Mouse (Mus musculus) midbrain, embryonic 16.5 days (tissue): ENCODE measurements at regions not wholly inside any gene's neighbourhood (a gene's known extent, or its start where the extent isn't known, plus 50 kb on each side); places are given as distances from the start of the nearest gene placed in this dataset.

Experiments
- ATAC-seq: fragments of 200-750 bp; cut with Nextera tagmentation; 2 replicates; pipeline ENCODE4 v1.8.0; 2017; ENCODE audit warnings: moderate TSS enrichment
- H3K27ac ChIP-seq: fragments of 300-500 bp; sonication (generic); 2 replicates; pipeline ENCODE4 v1.5.1; 2014; ENCODE audit warnings: mild to moderate bottlenecking, low read length, mixed read lengths
- H3K27me3 ChIP-seq: fragments of 300-500 bp; sonication (generic); 2 replicates; pipeline ENCODE4 v1.6.1; 2014; ENCODE audit warnings: low read depth, low read length, mixed read lengths; ENCODE audit not compliant: control insufficient read depth, insufficient read depth
- H3K36me3 ChIP-seq: fragments of 300-500 bp; sonication (generic); 2 replicates; pipeline ENCODE4 v1.6.1; 2014; ENCODE audit warnings: mild to moderate bottlenecking, low read length, moderate library complexity, mixed read lengths; ENCODE audit not compliant: control insufficient read depth, insufficient read depth
- H3K4me1 ChIP-seq: fragments of 300-500 bp; sonication (generic); 2 replicates; pipeline ENCODE4 v1.6.1; 2014; ENCODE audit warnings: mild to moderate bottlenecking, low read length, mixed read lengths; ENCODE audit not compliant: control insufficient read depth, insufficient read depth
- H3K4me2 ChIP-seq: fragments of 300-500 bp; sonication (generic); 2 replicates; pipeline ENCODE4 v1.6.1; 2014; ENCODE audit warnings: mild to moderate bottlenecking, low read length, mixed read lengths
- H3K4me3 ChIP-seq: fragments of 300-500 bp; sonication (generic); 2 replicates; pipeline ENCODE4 v1.5.1; 2014; ENCODE audit warnings: low read depth, mild to moderate bottlenecking, low read length, moderate library complexity, mixed read lengths
- H3K9ac ChIP-seq: fragments of 300-500 bp; sonication (generic); 2 replicates; pipeline ENCODE4 v1.6.1; 2014; ENCODE audit warnings: low read depth, low read length, mixed read lengths
- H3K9me3 ChIP-seq: fragments of 300-500 bp; sonication (generic); replicated peaks from 2 replicates; pipeline ENCODE4 v1.6.1; 2014; ENCODE audit warnings: mild to moderate bottlenecking, low read length, mixed read lengths; ENCODE audit not compliant: control insufficient read depth, poor library complexity, severe bottlenecking
- WGBS: fragments of 180-500 bp; shearing (Covaris S2); extraction: QIAGEN DNeasy Blood & Tissue Kit; methylation state at CpG from one replicate; pipeline ENCODE4 v1.1.7; 2014; 5-methylcytosine and 5-hydroxymethylcytosine counted together

- WGBS: 50% methylated on average over 6 of the region's 6 CpGs
- H3K27me3 ChIP-seq: no peaks in the 10 kb centered on the region
- H3K36me3 ChIP-seq: no peaks in the 10 kb centered on the region
- no peaks in the 10 kb centered on the region for H3K4me1 ChIP-seq
- no peak for ATAC-seq
- H3K9ac ChIP-seq: no peak overlapping the region
- H3K9me3 ChIP-seq: no peaks in the 10 kb centered on the region
- no peak overlapping the region for H3K4me2 ChIP-seq
- no peak overlapping the region for H3K27ac ChIP-seq
- H3K4me3 ChIP-seq: no peak overlapping the region
These were observed 2119.9 kb upstream of the Lrrc6 start for GRCm38 (mm10) chr15:68620417-68621214.

- no peak overlapping the region for H3K9ac ChIP-seq
- H3K27ac ChIP-seq: no peak overlapping the region
- no peaks in the 10 kb centered on the region for H3K36me3 ChIP-seq
- H3K4me1 ChIP-seq: no peaks in the 10 kb centered on the region
- H3K4me2 ChIP-seq: no peak overlapping the region
- H3K9me3 ChIP-seq: no peaks in the 10 kb centered on the region
- WGBS: 77% methylated on average over 8 of the region's 8 CpGs
- no peak for ATAC-seq
- H3K4me3 ChIP-seq: no peak overlapping the region
- H3K27me3 ChIP-seq: no peaks in the 10 kb centered on the region
These were observed 2105.5 kb upstream of the Lrrc6 start for GRCm38 (mm10) chr15:68606110-68606791.

DNA sequence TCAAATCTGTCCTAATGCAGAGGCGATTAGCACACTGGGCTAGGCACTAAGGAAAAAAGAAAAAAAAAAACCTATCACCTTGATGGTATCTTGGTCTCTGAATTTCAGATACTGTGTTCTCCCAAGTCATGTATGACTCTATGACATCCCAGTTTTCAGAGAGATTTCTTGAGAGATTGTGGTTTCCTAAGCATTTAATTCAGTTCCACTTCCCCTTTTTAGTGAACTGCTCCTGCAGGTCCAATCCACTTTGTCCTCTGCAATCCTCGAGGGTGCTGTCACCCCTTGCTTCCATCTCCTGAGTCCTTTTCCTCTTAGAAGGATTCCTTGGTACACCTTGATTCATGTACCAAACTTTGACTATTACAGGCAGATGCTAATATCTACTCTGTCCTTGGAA, 2104.8 kb upstream of the Lrrc6 start:
- H3K36me3 ChIP-seq: no peaks in the 10 kb centered on the region
- H3K4me1 ChIP-seq: no peaks in the 10 kb centered on the region
- H3K9me3 ChIP-seq: no peaks in the 10 kb centered on the region
- H3K9ac ChIP-seq: no peak overlapping the region
- H3K4me2 ChIP-seq: no peak overlapping the region
- ATAC-seq: no peak
- H3K4me3 ChIP-seq: no peak overlapping the region
- no peak overlapping the region for H3K27ac ChIP-seq
- no peaks in the 10 kb centered on the region for H3K27me3 ChIP-seq
- WGBS: 89% methylated on average over 2 of the region's 2 CpGs

DNA sequence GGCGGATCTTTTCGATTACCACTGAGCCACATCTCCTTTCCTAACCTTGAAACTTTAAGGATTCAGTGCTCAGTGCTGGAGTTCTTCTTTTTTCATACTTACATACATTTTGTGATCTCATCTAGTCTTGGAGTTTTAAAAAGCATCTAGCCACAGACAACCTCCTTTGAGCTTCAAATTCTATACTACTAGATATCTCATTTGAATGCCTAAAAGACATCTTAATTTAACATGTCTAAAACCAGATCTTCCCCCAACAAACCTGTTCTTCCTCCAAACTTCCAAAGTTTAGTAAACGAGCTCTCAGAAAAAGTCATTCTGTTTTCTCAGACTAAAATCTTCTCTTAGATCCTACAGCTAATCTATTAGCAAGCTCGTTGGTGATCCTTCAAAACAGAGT, 2081.5 kb upstream of the Lrrc6 start:
- Histone ChIP-seq H3K9me3 (no peaks in the 10 kb centered on the region), H3K36me3 (no peaks in the 10 kb centered on the region), H3K27ac (no peak overlapping the region), H3K4me3 (no peak overlapping the region), H3K9ac (no peak overlapping the region), H3K4me1 (no peaks in the 10 kb centered on the region), H3K27me3 (no peaks in the 10 kb centered on the region), H3K4me2 (no peak overlapping the region)
- WGBS: 90% methylated on average over 4 of the region's 4 CpGs
- ATAC-seq: no peak

- no peaks in the 10 kb centered on the region for H3K9me3 ChIP-seq
- no peak overlapping the region for H3K4me3 ChIP-seq
- no peaks in the 10 kb centered on the region for H3K36me3 ChIP-seq
- 95% methylated on average over 2 of the region's 2 CpGs for WGBS
- no peaks in the 10 kb centered on the region for H3K4me1 ChIP-seq
- no peak overlapping the region for H3K9ac ChIP-seq
- H3K27ac ChIP-seq: no peak overlapping the region
- H3K4me2 ChIP-seq: no peak overlapping the region
- H3K27me3 ChIP-seq: no peaks in the 10 kb centered on the region
- no peak for ATAC-seq
These were observed 2078.8 kb upstream of the Lrrc6 start for GRCm38 (mm10) chr15:68579486-68579885.

- WGBS: 90% methylated on average over 3 of the region's 3 CpGs
These were observed 2059.9 kb upstream of the Lrrc6 start for GRCm38 (mm10) chr15:68560654-68561053.

GRCm38 (mm10) chr15:68556133-68556532, 2055.4 kb upstream of the Lrrc6 start:
- ATAC-seq: no peak
- no peak overlapping the region for H3K4me3 ChIP-seq
- no peak overlapping the region for H3K27ac ChIP-seq
- H3K9me3 ChIP-seq: no peaks in the 10 kb centered on the region
- 78% methylated on average over 7 of the region's 7 CpGs for WGBS
- no peaks in the 10 kb centered on the region for H3K36me3 ChIP-seq
- no peaks in the 10 kb centered on the region for H3K4me1 ChIP-seq
- no peaks in the 10 kb centered on the region for H3K27me3 ChIP-seq
- H3K4me2 ChIP-seq: no peak overlapping the region
- H3K9ac ChIP-seq: no peak overlapping the region

More at GRCm38 (mm10) chr15:68560654-68561053, 2059.9 kb upstream of the Lrrc6 start:
- Histone ChIP-seq H3K4me1 (no peaks in the 10 kb centered on the region), H3K9me3 (no peaks in the 10 kb centered on the region), H3K4me3 (no peak overlapping the region), H3K36me3 (no peaks in the 10 kb centered on the region), H3K27ac (no peak overlapping the region), H3K9ac (no peak overlapping the region), H3K27me3 (no peaks in the 10 kb centered on the region), H3K4me2 (no peak overlapping the region)
- no peak for ATAC-seq

DNA sequence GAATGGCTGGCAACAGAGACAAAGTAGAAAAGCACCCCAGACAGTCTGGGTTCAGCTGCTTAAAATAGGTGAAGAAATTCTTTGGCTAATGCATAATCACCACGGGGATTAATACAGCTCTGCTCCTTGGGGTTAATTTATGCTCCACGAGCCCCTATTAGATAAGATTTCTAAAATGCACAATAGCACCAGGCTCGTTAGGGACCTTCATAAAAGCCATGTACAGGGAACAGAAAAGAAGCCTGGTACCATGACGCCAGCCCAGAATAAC, 2035.3 kb upstream of the Lrrc6 start:
- 17% methylated on average over 4 of the region's 4 CpGs for WGBS

GRCm38 (mm10) chr15:68535297-68536054, 2034.8 kb upstream of the Lrrc6 start:
- no peak overlapping the region for H3K4me3 ChIP-seq
- H3K4me2 ChIP-seq: no peak overlapping the region
- no peaks in the 10 kb centered on the region for H3K27me3 ChIP-seq
- H3K4me1 ChIP-seq: no peaks in the 10 kb centered on the region
- 63% methylated on average over 10 of the region's 10 CpGs for WGBS
- ATAC-seq: no peak
- H3K9ac ChIP-seq: no peak overlapping the region
- H3K9me3 ChIP-seq: no peaks in the 10 kb centered on the region
- H3K27ac ChIP-seq: no peak overlapping the region
- no peaks in the 10 kb centered on the region for H3K36me3 ChIP-seq

More for the DNA sequence above, 2035.3 kb upstream of the Lrrc6 start:
- H3K27ac ChIP-seq: no peak overlapping the region
- H3K27me3 ChIP-seq: no peaks in the 10 kb centered on the region
- H3K9ac ChIP-seq: no peak overlapping the region
- H3K9me3 ChIP-seq: no peaks in the 10 kb centered on the region
- no peak for ATAC-seq
- H3K4me1 ChIP-seq: no peaks in the 10 kb centered on the region
- H3K4me2 ChIP-seq: no peak overlapping the region
- H3K4me3 ChIP-seq: no peak overlapping the region
- H3K36me3 ChIP-seq: no peaks in the 10 kb centered on the region
